Mouse (Mus musculus): ENCODE measurements around the gene Toe1.

GRCm38 (mm10) chr4:116824541-116825004, 17.1 kb upstream of the Toe1 start:
- TF ChIP-seq CTCF (IDR thresholded peaks at IDR 0.05; ENCODE audit: low read depth, low read length) (no peak), POLR2A (IDR thresholded peaks at IDR 0.05; ENCODE audit: borderline replicate concordance, low read depth, low read length) (no peak)
